Mouse (Mus musculus) layer of hippocampus, postnatal 10 days (tissue): ENCODE measurements around the gene Fam216b. TPM values are rescaled to one million over a fixed set of nuclear protein-coding genes. Genes with fewer than 3 reads are reported as not detected.

ENCODE experiments used
- DNase-seq, 2 experiments: peaks; one replicate each; pipeline ENCODE4 v3.0.0; 2021; ENCODE audit warnings: low spot score in 2 of 2
- total RNA-seq, 2 experiments: library from RNA; stranded (reverse); gene quantifications; 2 replicates each; pipeline ENCODE4 v1.2.3; 2021

Gene Fam216b
- total RNA-seq, 2 experiments from 2014 or later: 2.0 TPM

DNA sequence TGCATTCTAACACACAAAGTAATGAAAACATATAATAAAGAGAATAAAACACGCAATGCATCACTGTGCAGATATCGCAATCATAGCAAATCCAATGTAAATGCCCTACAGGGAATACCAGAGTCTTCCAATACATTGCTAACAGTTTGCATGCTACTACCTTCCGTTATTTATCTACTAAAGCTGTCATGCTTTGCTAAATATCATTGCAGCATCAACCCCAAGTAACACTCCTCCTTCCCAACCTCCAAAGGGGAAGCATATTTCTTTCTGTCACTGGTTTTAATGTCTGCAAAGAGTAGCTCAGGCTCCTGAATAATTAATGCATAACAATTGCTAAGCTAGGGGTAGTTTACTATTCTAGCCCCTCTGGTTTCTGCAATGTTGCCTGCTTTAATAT lies 40.5 kb downstream of the Fam216b start:
- DNase-seq: no peak

DNA sequence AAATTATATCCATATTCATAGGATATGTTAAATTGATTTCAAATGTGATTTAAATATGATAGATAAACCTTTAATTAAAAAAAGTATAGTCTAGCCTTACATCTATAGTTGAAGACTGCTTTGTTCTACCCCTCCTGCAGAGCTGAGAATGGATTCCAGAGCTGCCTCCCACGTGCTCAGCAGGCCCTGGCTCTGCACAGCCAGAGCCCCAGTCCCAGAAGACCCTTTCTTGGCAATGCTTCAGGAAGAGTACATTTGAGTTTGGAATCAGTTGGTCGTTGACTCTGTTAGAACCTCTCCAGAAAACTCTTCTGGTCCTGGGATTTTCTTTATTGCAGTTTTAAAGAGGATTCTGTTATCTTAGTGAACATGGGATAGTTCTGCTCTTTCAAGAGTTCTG lies 45.7 kb downstream of the Fam216b start:
- no peak for DNase-seq

DNA sequence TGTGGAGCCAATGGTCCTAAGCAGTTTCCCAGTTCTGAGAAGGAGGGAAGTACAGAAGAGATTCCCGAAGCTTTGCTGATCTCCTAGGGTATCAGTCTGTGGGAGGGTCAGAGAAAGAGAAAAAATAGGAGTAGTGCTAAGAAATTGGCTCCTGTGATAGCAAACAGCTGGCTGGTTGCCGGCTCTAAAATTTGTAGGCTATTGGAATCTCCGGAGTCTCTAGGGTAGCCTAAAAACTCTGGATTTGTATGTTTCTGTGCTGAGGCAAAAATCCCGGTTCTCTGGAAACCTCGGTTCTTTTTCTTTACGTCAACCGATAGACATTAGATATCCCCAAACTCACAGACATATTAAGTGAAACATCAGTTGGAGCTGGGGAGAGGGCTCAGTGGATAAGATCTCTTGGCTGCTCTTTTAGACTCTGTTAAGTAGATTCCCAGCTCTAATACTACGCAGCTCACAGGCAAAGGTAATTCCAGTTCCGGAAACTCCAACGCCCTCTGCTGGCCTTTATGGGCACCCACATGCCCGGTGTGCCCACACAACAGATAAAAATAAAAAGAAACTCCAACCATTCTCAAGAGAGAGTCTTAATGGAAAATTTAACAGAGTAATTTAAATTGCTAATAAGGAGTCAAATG lies 46.8 kb downstream of the Fam216b start:
- no peak for DNase-seq

DNA sequence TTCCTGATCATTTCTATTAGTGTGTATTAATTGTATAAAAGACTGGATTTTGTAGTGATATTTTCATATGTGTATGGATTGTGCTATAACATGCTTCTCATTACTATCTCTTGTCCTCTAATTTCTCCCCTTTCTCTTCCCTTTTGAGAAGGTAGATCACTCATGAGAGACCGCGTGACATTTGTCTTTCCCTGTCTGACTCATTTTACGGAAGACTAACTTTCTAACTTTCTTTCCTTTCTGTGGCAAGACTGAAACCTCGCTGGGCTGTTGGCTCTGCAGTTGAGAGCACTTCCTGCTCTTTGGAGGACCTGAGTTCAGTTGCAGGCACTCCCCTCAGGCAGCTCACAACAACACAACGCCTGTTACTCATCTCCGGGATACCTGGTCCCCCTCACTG lies 48.2 kb downstream of the Fam216b start:
- no peak for DNase-seq

DNA sequence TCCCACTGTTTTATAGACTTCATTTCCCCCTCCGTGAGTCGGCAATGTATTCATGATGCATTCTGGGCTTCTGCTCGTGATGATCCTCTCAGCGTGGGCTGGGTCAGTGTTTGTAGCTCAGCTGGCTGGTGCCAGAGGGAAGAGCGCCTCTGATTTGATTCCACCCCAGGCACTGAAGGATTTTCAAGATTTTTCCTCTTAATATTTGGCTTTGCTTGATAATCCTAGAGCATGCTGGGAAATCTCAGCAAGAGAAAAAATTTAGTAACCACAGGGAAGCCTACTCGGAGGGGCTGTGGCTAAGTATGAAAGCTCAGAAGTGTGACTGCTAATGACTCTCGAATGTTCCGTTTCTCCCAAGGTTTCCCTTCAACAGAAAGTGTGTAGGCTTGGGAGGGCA lies 49.9 kb downstream of the Fam216b start:
- no peak for DNase-seq

Other genes starting within 250 kb of the Fam216b start
- gene Dnajc15, start 213.9 kb downstream of the Fam216b start, total RNA-seq: 10 to 100 TPM; 53.5 to 56.9 TPM
- gene Epsti1, start 184.8 kb downstream of the Fam216b start, total RNA-seq: under 1 TPM; 0.30 to 0.49 TPM
- gene Tnfsf11, start 219.0 kb upstream of the Fam216b start, total RNA-seq: under 1 TPM in 1 of 2 experiments, not detected in 1; 0.13 TPM